9 mouse cellular contexts compared by ENCODE assay signal in genomic region chr12:8357449-8357848, GRCm38 (mm10). TPM values are rescaled to one million over a fixed set of nuclear protein-coding genes. Genes with fewer than 3 reads are reported as not detected.
DNase-seq lines count a peak whose midpoint lies in the region; ATAC-seq lines count a peak whose summit lies in the region.
"Had no signal": no experiment of that assay in that cellular context is flagged by ENCODE, and none has a peak within 500 bp of the region (broad histone marks: within the 10 kb centered on the region; RNA-seq: fewer than 3 reads in every experiment).

No protein-coding gene starts in this region.

- no peak overlapping the region for H3K4me2 ChIP-seq in lung, embryonic 16.5 days (ENCODE audit: low read depth, low read length)

- intact Hi-C loops in heart, postnatal 36 days (cut with DNase I), result loop anchor here (1.0 to 2.0 kb wide), 3 partner anchors 31 to 142 kb away; no protein-coding TSS in a partner anchor

- H3K9me3 ChIP-seq in lung, embryonic 16.5 days (ENCODE audit: control insufficient read depth, low read length), result peaks cover 2% of the 10 kb centered on the region; the same call in 1 of the 2 replicates

- WGBS in lung, embryonic 16.5 days, result 18% methylated on average over 5 of the region's 5 CpGs

- no peaks in the 10 kb centered on the region for H3K27me3 ChIP-seq in lung, embryonic 16.5 days (ENCODE audit: control insufficient read depth, insufficient read depth, low read depth, low read length)

- H3K4me1 ChIP-seq in lung, embryonic 16.5 days (replicated peaks; ENCODE audit: control insufficient read depth, insufficient read depth, low read length), result peaks cover 21% of the 10 kb centered on the region; the same call in 1 of the 2 replicates

- peak overlapping the region; percentile 88 for H3K27ac ChIP-seq in lung, embryonic 16.5 days (ENCODE audit: low read length)

- no peak overlapping the region for H3K9ac ChIP-seq in lung, embryonic 16.5 days (ENCODE audit: low read length)

- peak; percentile 90 for DNase-seq in NIH3T3 (ENCODE audit: low read depth)
- DNase-seq in brain, adult 2 months (ENCODE audit: low read depth, low spot score), result peak; percentile 96
- peak; percentile 68 to 82 for DNase-seq in frontal cortex, postnatal 10 days (ENCODE audit: low spot score in 2 of 2)
- peak; percentile 78 to 82 for DNase-seq in heart, postnatal 36 days
- DNase-seq in layer of hippocampus, adult 9-11 months, result peak; percentile 91
- peak; percentile 81 to 89 for DNase-seq in right cerebral cortex, postnatal 36 days (ENCODE audit: low spot score in 2 of 2)
- no peak for DNase-seq in c-Kit-positive CD71-positive TER-119-positive erythroid progenitor cells, embryonic 14.5 days (ENCODE audit: low spot score)

- H3K4me3 ChIP-seq in lung, embryonic 16.5 days (ENCODE audit: low read length), result no peak overlapping the region
- H3K4me3 ChIP-seq: erythroblast, embryonic 14.5 days had no signal

- H3K36me3 ChIP-seq in lung, embryonic 16.5 days (ENCODE audit: control insufficient read depth, insufficient read depth, low read length), result no peaks in the 10 kb centered on the region

- peak; percentile 95 for ATAC-seq in lung, embryonic 16.5 days (ENCODE audit: low read depth)

RNA-seq across cellular contexts. Expression of gene Hs1bp3, which starts 44.2 kb away (rescaled TPM):
- total RNA-seq in heart, postnatal 36 days (2021), result 10 to 100 TPM; 15.9 to 18.0 TPM
- polyA plus RNA-seq in lung, embryonic 16.5 days (2015; fragmentation: Nextera tagmentation; extraction: Ambion mirVana), result 16.4 and 16.9 TPM in 2 replicates

RNA-seq across cellular contexts. Expression of gene Gdf7, which starts 55.7 kb away (rescaled TPM):
- under 1 TPM; 0.43 to 0.83 TPM for total RNA-seq in heart, postnatal 36 days (2021)
- polyA plus RNA-seq in lung, embryonic 16.5 days (2015; fragmentation: Nextera tagmentation; extraction: Ambion mirVana), result not detected in 2 replicates
- polyA plus RNA-seq: erythroblast, embryonic 14.5 days had no signal
